10 mouse cellular contexts compared by ENCODE assay signal in genomic region chr11:78151161-78151560, GRCm38 (mm10). TPM values are rescaled to one million over a fixed set of nuclear protein-coding genes. Genes with fewer than 3 reads are reported as not detected.
A peak's percentile ranks its signal among the peaks of the same experiment; 100 is the strongest.
DNase-seq lines count a peak whose midpoint lies in the region; TF ChIP-seq lines count a peak whose summit lies in the region.
"Had no signal": no experiment of that assay in that cellular context is flagged by ENCODE, and none has a peak within 500 bp of the region (broad histone marks: within the 10 kb centered on the region; RNA-seq: fewer than 3 reads in every experiment).

No protein-coding gene starts in this region.

- TF ChIP-seq POLR2A in testis, adult 2 months (IDR thresholded peaks at IDR 0.05; ENCODE audit: control insufficient read depth, low read depth, low read length) = no peak

- H3K4me1 ChIP-seq in testis, adult 2 months (ENCODE audit: control insufficient read depth, insufficient read depth, low read length) = no peaks in the 10 kb centered on the region; the same call in 1 of the 2 replicates

- H3K27ac ChIP-seq in gastrocnemius, adult 2 months = no peak overlapping the region
- no peak overlapping the region for H3K27ac ChIP-seq in testis, adult 2 months (ENCODE audit: control insufficient read depth, insufficient read depth, low read depth, low read length)

- no peaks in the 10 kb centered on the region for H3K27me3 ChIP-seq in testis, adult 2 months (ENCODE audit: control insufficient read depth, insufficient read depth, low read length)

- peak; percentile 57 for TF ChIP-seq CTCF in gastrocnemius, adult 2 months (IDR thresholded peaks at IDR 0.05)
- TF ChIP-seq CTCF in testis, adult 2 months (IDR thresholded peaks at IDR 0.05; ENCODE audit: control insufficient read depth, insufficient read depth, insufficient replicate concordance, low read depth, low read length) = peak; percentile 41; the same call in 1 of the 2 replicates

- intact Hi-C loops in gastrocnemius, adult 2 months (cut with DNase I) = loop anchor here (5.0 kb wide), 1 partner anchor 89 kb away; no protein-coding TSS in a partner anchor
- intact Hi-C loops in left cerebral cortex, postnatal 36 days (cut with DNase I) = loop anchor here (5.0 kb wide), 1 partner anchor 54 kb away; no protein-coding TSS in a partner anchor

- no peak for DNase-seq in gastrocnemius, adult 2 months
- DNase-seq in gastrocnemius, adult 8-10 months (ENCODE audit: low spot score in 2 of 2) = no peak
- no peak for DNase-seq in testis, postnatal 14 days (ENCODE audit: low spot score)
- peak; percentile 61 for DNase-seq in induced T-regulatory cell, adult 2 months (ENCODE audit: low read depth)
- DNase-seq in ovary, postnatal 14 days (ENCODE audit: low spot score) = no peak
- DNase-seq in ovary, postnatal 36 days (ENCODE audit: low spot score) = no peak
- no peak for DNase-seq in left cerebral cortex, postnatal 36 days (ENCODE audit: low spot score in 2 of 2)
- DNase-seq: adrenal gland, adult 2 months; gastrocnemius, postnatal 10 days had no signal

- no peak overlapping the region for H3K4me3 ChIP-seq in gastrocnemius, adult 2 months
- H3K4me3 ChIP-seq in testis, adult 2 months (ENCODE audit: control insufficient read depth, low read depth, low read length) = no peak overlapping the region

- no peaks in the 10 kb centered on the region for H3K36me3 ChIP-seq in testis, adult 2 months (ENCODE audit: control insufficient read depth, insufficient read depth, low read length)

RNA-seq across cellular contexts. Expression of gene Traf4, which starts 14.2 kb away (rescaled TPM):
- total RNA-seq in gastrocnemius, adult 2 months (2021) = 1 to 10 TPM; 2.1 to 2.8 TPM
- 1 to 10 TPM; 2.9 to 3.5 (median 3.2) TPM for total RNA-seq in gastrocnemius, adult 8-10 months (2022)
- polyA plus RNA-seq in testis, adult 2 months (2012; rRNA removed) = 9.5 and 12.5 TPM in 2 replicates
- 10 to 100 TPM; 10.5 to 12.5 TPM for total RNA-seq in left cerebral cortex, postnatal 36 days (2021)

RNA-seq across cellular contexts. Expression of gene Nek8, which starts 25.3 kb away (rescaled TPM):
- total RNA-seq in gastrocnemius, adult 2 months (2021) = under 1 TPM; 0.36 to 0.75 TPM
- total RNA-seq in gastrocnemius, adult 8-10 months (2022) = under 1 TPM; 0.19 to 0.73 (median 0.50) TPM
- 22.2 and 22.3 TPM in 2 replicates for polyA plus RNA-seq in testis, adult 2 months (2012; rRNA removed)
- 1 to 10 TPM; 2.7 to 3.2 TPM for total RNA-seq in left cerebral cortex, postnatal 36 days (2021)

RNA-seq across cellular contexts. Expression of gene Tlcd1, which starts 25.4 kb away (rescaled TPM):
- total RNA-seq in gastrocnemius, adult 2 months (2021) = 1 to 10 TPM; 1.3 to 1.7 TPM
- total RNA-seq in gastrocnemius, adult 8-10 months (2022) = 1 to 10 TPM in 1 of 4 experiments, under 1 TPM in 3; 0.56 to 1.7 (median 0.64) TPM
- polyA plus RNA-seq in testis, adult 2 months (2012; rRNA removed) = 65.1 and 73.7 TPM in 2 replicates
- 10 to 100 TPM; 32.5 to 36.1 TPM for total RNA-seq in left cerebral cortex, postnatal 36 days (2021)

RNA-seq across cellular contexts. Expression of gene Rpl23a, which starts 32.2 kb away (rescaled TPM):
- total RNA-seq in gastrocnemius, adult 2 months (2021) = 100 to 1,000 TPM; 760 to 970 TPM
- 100 to 1,000 TPM; 671 to 835 (median 744) TPM for total RNA-seq in gastrocnemius, adult 8-10 months (2022)
- polyA plus RNA-seq in testis, adult 2 months (2012; rRNA removed) = 125 and 137 TPM in 2 replicates
- 100 to 1,000 TPM; 673 to 732 TPM for total RNA-seq in left cerebral cortex, postnatal 36 days (2021)

RNA-seq across cellular contexts. Expression of gene Rab34, which starts 37.1 kb away (rescaled TPM):
- total RNA-seq in gastrocnemius, adult 2 months (2021) = 1 to 10 TPM; 3.3 to 4.6 TPM
- total RNA-seq in gastrocnemius, adult 8-10 months (2022) = 1 to 10 TPM; 1.6 to 5.5 (median 3.4) TPM
- polyA plus RNA-seq in testis, adult 2 months (2012; rRNA removed) = 10.4 and 13.2 TPM in 2 replicates
- 10 to 100 TPM; 20.5 to 28.0 TPM for total RNA-seq in left cerebral cortex, postnatal 36 days (2021)

Comparison
In these comparisons a context has a peak if more than half of its experiments do, and no peak if none do; other contexts are left out.
1. RNA of gene Tlcd1, which starts 25.4 kb away (total RNA-seq): 32.5 to 36.1 TPM in left cerebral cortex, postnatal 36 days; 1.3 to 1.7 TPM in gastrocnemius, adult 2 months and 0.56 to 1.7 TPM in gastrocnemius, adult 8-10 months; every median in the first group is over 10 times any median in the second.